Mouse (Mus musculus) mature B cell (primary cell): ENCODE results near the gene Uba7.

Experiments used
- in situ Hi-C: fragments of 300-500 bp; cut with MboI; formaldehyde crosslinking; loops from 2 replicates; pipeline ENCODE4 v1.14.3; 2019

The Uba7 gene

GRCm38 (mm10) chr9:107975399-107976386 lies at the start of gene Uba7:
Uba7 (plus strand) TSS chr9:107975505.
- in situ Hi-C loops = no loop called here

DNA sequence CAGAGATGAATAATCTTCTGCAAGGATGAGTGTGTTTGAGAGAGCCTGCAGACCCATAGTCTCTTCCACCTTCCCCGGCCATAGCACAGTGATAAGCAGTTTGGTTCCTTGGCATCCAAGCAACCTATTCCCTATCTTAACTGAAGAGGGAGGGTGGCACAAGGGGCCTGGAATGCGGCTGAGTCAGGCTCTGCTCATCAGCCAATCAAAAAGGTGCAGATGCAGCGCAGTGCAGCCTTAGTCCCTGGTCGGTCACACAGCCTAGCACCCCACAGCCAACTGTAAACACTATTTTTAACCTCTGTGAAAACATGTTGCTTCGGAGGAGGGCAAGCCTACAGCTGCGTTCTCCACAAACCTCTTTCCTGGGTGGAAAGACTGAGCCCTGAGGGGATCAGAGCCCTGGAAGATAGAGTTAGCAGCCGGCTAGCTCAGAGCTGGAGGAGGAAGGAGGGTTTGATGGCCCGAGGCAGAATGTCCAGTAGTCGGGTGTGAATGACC lies 48.3 kb upstream of the Uba7 start:
- in situ Hi-C loops = no loop called here

GRCm38 (mm10) chr9:107927749-107928148 lies 47.6 kb upstream of the Uba7 start:
- in situ Hi-C loops = no loop called here

DNA sequence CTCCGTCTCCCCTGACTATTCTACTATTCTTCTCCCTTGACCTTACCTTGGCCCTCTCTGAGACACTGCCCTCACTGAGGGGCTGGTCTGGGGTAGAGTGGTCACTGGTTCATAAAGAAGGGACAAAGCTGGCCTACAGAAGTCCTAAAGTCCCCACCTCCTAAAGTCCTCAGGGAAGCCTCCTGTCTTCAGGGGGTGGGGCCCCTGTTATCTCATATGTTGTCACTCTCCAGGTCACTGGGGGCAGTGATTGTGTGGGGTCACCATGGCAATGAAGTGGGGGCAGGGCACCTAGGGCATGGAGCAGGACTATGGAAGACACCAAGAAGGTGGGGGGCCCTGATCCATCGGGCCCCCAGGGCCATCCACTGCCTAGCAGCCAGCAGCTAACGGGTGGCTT lies 47.1 kb upstream of the Uba7 start, which contains the start of gene Actl11:
Gene Actl11 (plus strand): TSS at position 301 of the 400 bp plus-strand sequence.
- in situ Hi-C loops = no loop called here

DNA sequence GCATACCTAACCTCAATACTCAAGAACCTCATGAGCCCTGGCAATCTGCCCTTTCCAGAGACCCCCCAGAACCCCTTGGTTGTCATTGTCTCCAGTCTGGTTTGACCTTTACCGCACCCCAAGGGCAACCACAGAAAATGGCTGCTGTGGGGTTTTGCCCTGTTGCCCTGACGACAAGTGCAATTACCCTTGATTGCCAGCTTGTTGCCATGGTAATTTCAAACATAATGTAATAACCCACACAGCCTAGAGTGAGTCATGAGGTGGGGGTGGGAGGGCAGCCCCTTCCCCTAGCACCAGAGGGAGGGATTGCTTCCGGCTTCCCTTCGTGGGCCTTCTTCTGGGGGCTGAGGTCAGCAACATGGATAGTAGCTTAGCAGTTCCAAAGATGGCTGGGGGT lies 43.1 kb upstream of the Uba7 start:
- in situ Hi-C loops = no loop called here

GRCm38 (mm10) chr9:107934146-107934545 lies 41.2 kb upstream of the Uba7 start:
- in situ Hi-C loops = no loop called here

DNA sequence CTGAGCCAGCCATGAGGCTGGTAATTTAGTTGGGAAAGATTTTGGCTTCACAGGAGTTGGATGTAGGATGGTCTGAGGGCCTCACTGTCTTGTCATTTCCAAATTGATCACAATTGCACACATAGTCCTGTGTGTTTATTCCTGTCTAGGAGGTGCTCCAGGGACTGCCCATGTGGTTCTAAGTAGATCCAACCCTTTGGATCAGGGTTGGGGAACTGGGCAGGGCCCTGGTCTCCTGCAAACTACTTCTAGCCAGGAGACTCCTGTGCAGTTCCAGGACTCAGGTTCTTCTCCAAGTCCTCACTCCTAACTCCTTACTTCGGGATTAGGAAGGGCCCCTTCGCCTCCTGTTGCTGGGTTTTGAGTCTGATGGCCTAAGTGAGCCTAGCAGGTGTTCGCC lies 39.9 kb upstream of the Uba7 start, which contains the start of gene Camkv:
Gene Camkv (plus strand): TSS at position 301 of the 400 bp plus-strand sequence.
- in situ Hi-C loops = no loop called here

- in situ Hi-C loops = no loop called here
Observed at GRCm38 (mm10) chr9:107935790-107936214, 39.5 kb upstream of the Uba7 start.

DNA sequence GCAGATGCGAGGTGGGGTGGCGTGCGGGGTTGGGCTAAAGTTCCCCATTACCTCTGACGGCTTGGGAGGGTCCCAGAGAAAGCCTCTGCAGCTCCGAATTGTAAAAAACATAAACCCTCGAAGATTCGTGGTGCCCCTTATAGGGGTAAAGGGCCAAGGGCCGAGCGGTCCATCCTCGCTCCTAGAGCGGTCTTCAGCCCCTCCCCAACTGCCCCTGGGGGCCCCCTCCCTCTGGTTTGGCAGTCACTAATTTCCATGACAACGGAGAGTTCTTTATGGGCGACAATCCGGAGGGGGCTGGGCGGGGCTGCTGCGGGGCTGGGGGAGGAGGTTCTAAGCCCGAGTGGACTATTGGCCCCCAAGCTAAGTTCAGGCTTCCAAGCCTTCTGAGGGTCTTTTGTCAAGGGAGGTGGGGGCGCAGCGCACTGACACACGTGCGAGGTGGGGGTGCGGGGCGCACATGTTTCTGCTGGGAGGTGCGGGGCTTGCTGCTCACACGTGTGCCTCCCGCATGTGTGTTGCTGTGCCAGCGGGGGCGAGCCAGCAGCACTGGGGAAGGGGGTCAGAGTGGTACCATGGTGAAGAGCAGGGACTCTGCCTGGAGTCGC lies 39.0 kb upstream of the Uba7 start:
- in situ Hi-C loops = no loop called here

GRCm38 (mm10) chr9:107936831-107937230 lies 38.5 kb upstream of the Uba7 start:
- in situ Hi-C loops = no loop called here

DNA sequence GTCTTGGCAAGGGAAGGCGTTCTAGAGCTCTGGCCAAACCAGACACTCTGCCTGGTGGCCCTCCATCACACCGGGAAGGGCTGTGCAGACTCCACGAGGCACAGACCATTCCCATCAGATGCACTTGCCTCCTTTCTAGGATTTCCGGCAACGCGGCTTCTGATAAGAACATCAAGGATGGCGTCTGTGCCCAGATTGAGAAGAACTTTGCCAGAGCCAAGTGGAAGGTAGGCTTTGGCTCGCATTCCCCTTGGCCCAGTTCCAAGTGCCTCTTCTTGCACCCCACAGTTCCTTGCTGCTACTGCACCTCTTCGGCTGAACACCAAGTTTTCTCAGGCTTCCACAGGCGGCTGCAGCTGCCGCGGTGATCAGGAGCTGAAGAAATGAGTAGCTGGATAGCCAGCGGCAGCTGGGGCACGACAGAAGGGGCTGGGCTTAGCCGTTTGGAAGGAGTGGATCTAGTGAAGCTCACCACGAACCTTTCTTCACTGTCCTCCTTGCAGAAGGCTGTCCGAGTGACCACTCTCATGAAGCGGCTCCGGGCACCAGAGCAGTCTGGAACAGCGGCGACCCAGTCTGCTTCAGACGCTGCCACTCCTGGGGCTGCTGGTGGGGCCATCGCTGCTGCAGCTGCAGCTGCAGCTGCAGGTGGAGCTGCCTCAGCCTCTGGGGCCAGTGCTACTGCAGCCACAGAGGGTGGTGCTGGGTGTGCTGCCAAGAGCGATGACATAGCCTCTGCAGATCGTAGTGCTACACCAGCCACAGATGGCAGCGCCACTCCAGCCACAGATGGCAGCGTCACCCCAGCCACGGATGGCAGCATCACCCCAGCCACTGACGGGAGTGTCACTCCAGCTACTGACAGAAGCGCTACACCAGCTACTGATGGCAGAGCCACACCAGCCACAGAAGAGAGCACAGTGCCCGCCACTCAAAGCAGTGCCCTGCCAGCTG lies 27.8 kb upstream of the Uba7 start:
- in situ Hi-C loops = no loop called here

- in situ Hi-C loops = no loop called here
Observed at GRCm38 (mm10) chr9:107949184-107949921, 26.0 kb upstream of the Uba7 start.

DNA sequence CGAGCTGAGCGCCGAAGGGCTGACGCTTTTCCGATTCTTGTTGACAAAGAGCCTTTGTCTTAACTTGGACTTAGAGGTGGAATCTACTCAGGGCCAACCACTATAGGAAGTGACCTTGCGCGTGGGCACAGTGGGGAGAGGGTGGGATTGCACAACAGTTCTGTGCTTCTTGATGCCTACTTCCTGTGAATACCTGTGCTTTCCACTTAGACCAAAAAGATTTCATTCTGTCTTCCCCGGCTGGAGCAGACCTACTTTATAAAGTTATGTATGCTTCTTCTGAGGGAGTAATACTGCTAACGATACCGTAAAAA lies 25.4 kb upstream of the Uba7 start, which contains the start of gene Traip:
Gene Traip (plus strand): TSS at position 215 of the 314 bp plus-strand sequence.
- in situ Hi-C loops = no loop called here

- in situ Hi-C loops = no loop called here
Observed at GRCm38 (mm10) chr9:107950460-107951355, 24.6 kb upstream of the Uba7 start.

DNA sequence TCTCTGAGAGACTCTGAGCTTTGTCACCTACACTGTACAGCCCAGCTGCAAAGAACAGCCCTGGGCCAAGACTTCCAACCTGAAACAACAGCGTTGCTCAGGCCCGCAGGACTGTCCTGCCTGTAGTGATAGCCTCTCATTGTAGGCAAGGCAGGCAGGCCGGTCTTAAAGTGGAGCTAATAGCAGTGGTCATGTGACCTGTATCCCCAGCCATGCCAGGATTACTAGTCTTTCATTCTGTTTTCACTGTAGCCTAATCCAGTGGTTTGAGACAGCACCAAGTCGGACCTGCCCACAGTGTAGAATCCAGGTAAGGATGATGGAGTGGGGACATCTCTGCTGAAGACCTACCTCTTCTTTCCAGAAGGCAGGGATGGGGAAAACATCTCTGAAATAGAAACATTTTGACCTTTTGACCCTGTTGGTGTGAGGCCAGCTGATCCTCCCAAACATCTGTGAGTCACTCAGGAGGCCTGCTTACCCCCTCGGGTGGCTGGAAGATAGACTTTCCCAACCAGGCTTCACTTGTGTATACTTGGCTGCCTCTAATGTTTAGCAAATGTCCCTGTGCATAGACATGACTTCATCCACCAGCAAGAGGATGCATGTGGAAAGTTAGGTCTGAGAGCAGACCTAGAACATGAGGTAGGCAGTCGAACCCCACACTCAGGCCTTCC lies 19.6 kb upstream of the Uba7 start:
- in situ Hi-C loops = no loop called here

DNA sequence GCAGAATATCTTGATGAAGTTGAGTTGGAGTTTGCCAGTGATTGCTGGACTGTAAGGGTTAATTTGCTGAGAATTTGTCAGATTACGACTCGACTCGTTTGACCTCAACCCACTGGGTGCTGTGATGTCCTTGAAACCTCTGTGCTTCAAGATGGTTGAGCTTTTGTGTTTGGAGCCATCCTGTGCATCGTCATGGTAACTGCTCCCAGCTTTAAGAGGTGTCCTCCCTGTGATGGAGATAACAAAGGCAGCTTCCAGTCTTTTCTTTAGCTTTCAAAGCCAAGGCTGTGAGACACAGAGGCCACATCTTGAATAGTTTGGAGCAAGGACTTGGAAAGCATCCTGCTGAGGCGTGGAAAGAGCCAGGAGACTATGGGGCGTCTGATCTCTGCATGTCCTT lies 18.2 kb upstream of the Uba7 start:
- in situ Hi-C loops = no loop called here

DNA sequence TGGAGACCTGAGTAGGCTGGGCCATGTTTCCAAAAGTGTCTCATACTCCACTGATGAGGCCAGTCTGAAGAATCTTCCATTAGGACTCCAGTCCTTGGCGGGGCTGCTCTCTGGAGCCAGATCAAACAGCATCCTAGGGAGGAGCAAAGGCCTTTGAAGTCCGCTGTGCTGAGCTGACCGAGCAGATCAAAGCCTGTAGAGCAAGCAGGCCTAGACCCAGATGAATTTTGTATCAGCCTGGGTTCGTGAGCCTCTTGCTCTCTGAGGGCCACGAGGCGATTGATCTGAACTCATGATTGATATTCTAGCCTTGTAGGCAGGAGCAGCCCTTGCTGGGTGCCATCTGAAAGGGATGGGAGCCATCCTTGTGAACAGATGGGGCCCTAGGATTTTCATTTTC lies 15.4 kb upstream of the Uba7 start:
- in situ Hi-C loops = no loop called here

- in situ Hi-C loops = no loop called here
Observed at GRCm38 (mm10) chr9:107960928-107961327, 14.4 kb upstream of the Uba7 start.

DNA sequence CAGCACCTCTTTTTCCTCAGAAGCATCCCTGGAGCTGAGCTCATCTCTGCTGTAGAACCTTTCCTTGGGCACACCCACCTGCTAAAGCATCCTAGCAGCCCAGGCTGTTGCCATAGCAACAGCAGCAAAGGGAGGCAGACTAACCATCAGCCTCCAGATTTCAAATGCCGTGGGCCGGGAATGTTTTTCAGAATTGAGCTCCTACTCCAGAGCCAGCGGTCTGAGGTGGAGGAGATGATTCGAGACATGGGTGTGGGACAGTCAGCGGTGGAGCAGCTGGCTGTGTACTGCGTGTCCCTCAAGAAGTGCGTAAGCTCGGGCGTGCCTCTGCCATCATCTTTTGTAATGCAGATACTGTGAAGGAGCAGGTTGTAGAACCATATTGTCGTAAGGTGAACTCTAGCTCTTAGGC lies 13.9 kb upstream of the Uba7 start:
- in situ Hi-C loops = no loop called here
